In genomic region chr9:41328480-41328879, GRCm38 (mm10) we compare ENCODE assay signal across 9 mouse cellular contexts.
A peak's percentile ranks its signal among the peaks of the same experiment; 100 is the strongest.
DNase-seq lines count a peak whose midpoint lies in the region; ATAC-seq and TF ChIP-seq lines count a peak whose summit lies in the region.
"Had no signal": no experiment of that assay in that cellular context is flagged by ENCODE, and none has a peak within 500 bp of the region (broad histone marks: within the 10 kb centered on the region; RNA-seq: fewer than 3 reads in every experiment).

No protein-coding gene starts in this region.

- DNase-seq in adrenal gland, postnatal 10 days = peak; percentile 15
- no peak for DNase-seq in adrenal gland, adult 8-10 months
- DNase-seq in cerebellum, adult 9-10 months = no peak
- DNase-seq in thymus, postnatal 14 days = no peak
- DNase-seq: adrenal gland, postnatal 25 days had no signal

- H3K9me3 ChIP-seq in heart, embryonic 14.5 days (ENCODE audit: control insufficient read depth, low read length) = no peaks in the 10 kb centered on the region
- H3K9me3 ChIP-seq in midbrain, embryonic 12.5 days = no peaks in the 10 kb centered on the region

- no peak for TF ChIP-seq POLR2A in bone marrow macrophage, adult 2 months (IDR thresholded peaks at IDR 0.05; ENCODE audit: borderline replicate concordance, low read depth, low read length)

- H3K4me3 ChIP-seq in bone marrow macrophage, adult 2 months (ENCODE audit: insufficient read depth, low read length) = peak overlapping the region; percentile 18
- no peak overlapping the region for H3K4me3 ChIP-seq in heart, embryonic 14.5 days (ENCODE audit: control insufficient read depth in 1 of 2, insufficient read depth in 1 of 2, low read depth in 1 of 2, low read length in 2 of 2)
- peak overlapping the region; percentile 29 for H3K4me3 ChIP-seq in midbrain, embryonic 12.5 days

- no peak for TF ChIP-seq CTCF in bone marrow macrophage, adult 2 months (IDR thresholded peaks at IDR 0.05; ENCODE audit: low read depth, low read length)

- WGBS in heart, embryonic 14.5 days = 34% methylated on average over 5 of the region's 5 CpGs
- 11% methylated on average over 5 of the region's 5 CpGs for WGBS in midbrain, embryonic 12.5 days

- ATAC-seq in heart, embryonic 14.5 days (ENCODE audit: insufficient number of reproducible peaks, insufficient read depth, low FRiP score, low read depth) = no peak
- ATAC-seq in midbrain, embryonic 12.5 days (ENCODE audit: low FRiP score, low read depth) = no peak
- no peak for ATAC-seq in megakaryocyte, adult 5-6 weeks (ENCODE audit: poor library complexity, severe bottlenecking)

- peak overlapping the region; percentile 27; the same call in 1 of the 2 replicates for H3K9ac ChIP-seq in heart, embryonic 14.5 days (ENCODE audit: low read length)
- peak overlapping the region; percentile 41 for H3K9ac ChIP-seq in midbrain, embryonic 12.5 days (replicated peaks)

- H3K4me2 ChIP-seq in heart, embryonic 14.5 days (ENCODE audit: low read length) = peak overlapping the region; percentile 33
- peak overlapping the region; percentile 43 for H3K4me2 ChIP-seq in midbrain, embryonic 12.5 days (replicated peaks)

- no peaks in the 10 kb centered on the region for H3K36me3 ChIP-seq in heart, embryonic 14.5 days (ENCODE audit: control insufficient read depth, insufficient read depth, low read length)
- H3K36me3 ChIP-seq in midbrain, embryonic 12.5 days = no peaks in the 10 kb centered on the region

- H3K4me1 ChIP-seq in bone marrow macrophage, adult 2 months (ENCODE audit: control insufficient read depth, insufficient read depth, low read length) = peaks cover 15% of the 10 kb centered on the region
- peaks cover 7 to 15% of the 10 kb centered on the region in 2 experiments for H3K4me1 ChIP-seq in heart, embryonic 14.5 days (ENCODE audit: control insufficient read depth in 2 of 2, insufficient read depth in 2 of 2, low read length in 2 of 2)
- peaks cover 37% of the 10 kb centered on the region for H3K4me1 ChIP-seq in midbrain, embryonic 12.5 days

- H3K27me3 ChIP-seq in heart, embryonic 14.5 days (ENCODE audit: control insufficient read depth, insufficient read depth, low read length) = no peaks in the 10 kb centered on the region
- no peaks in the 10 kb centered on the region for H3K27me3 ChIP-seq in midbrain, embryonic 12.5 days

- H3K27ac ChIP-seq in bone marrow macrophage, adult 2 months (ENCODE audit: insufficient read depth, low read depth, low read length) = peak overlapping the region; percentile 76
- peak overlapping the region; percentile 32 to 46; a peak in 2 of 4 replicates for H3K27ac ChIP-seq in heart, embryonic 14.5 days (replicated peaks in 1 of 2; ENCODE audit: control insufficient read depth in 1 of 2, insufficient read depth in 1 of 2, low read depth in 2 of 2, low read length in 2 of 2)
- H3K27ac ChIP-seq in midbrain, embryonic 12.5 days (replicated peaks) = peak overlapping the region; percentile 49

Comparison
In these comparisons a context has a peak if more than half of its experiments do, and no peak if none do; other contexts are left out.
1. H3K4me3 ChIP-seq: peak in bone marrow macrophage, adult 2 months (single experiment) and midbrain, embryonic 12.5 days (single experiment); none in heart, embryonic 14.5 days (0 of 2).
2. Peak in every context shown above with its lines, with median percentiles within 50 percentile points of each other: H3K27ac ChIP-seq.